Mouse (Mus musculus) retina, postnatal 1 day (tissue): ENCODE measurements at regions not wholly inside any gene's neighbourhood (a gene's known extent, or its start where the extent isn't known, plus 50 kb on each side); places are given as distances from the start of the nearest gene placed in this dataset.

ENCODE experiments used
- DNase-seq: peaks from one replicate; pipeline ENCODE4 v3.0.0-alpha.2; 2012

DNA sequence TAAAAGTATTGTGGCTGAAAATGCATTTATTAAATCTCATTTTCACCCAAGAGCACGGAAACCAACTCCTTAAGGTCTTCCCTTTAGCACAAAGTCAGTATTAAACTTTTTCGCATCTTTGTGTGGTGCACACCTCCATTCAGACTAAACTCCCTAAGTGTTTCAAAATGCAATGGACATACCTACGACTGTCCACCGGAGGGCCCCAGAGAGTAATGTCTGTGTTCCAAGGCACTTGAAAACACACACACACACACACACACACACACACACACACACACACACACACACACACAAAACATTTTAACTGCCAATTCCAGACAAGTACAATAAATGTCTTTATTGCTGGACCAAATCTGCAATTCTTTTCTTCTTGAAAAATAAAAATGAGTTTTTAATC lies 243.7 kb downstream of the Foxa2 start:
- peak; percentile 52 for DNase-seq

DNA sequence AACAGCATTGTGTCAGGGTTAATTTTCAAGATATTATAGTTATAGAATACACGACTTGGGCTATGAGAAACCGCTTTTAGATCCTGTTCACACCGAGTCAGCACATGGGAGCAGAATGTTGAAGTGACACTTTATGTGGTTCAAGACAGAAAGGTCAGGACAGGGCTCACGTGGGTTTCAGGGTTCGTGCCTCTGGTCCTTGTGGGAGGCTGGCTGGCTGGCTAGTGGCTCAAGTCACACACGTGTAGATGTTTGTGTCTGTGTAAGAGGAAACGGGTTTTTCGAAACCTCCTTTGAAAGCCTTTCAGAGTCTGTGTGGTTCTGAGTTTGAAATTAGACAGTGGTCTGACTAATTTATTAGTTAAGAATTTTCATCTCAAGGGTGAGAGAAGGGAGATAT lies 255.3 kb downstream of the Foxa2 start:
- DNase-seq: no peak

DNA sequence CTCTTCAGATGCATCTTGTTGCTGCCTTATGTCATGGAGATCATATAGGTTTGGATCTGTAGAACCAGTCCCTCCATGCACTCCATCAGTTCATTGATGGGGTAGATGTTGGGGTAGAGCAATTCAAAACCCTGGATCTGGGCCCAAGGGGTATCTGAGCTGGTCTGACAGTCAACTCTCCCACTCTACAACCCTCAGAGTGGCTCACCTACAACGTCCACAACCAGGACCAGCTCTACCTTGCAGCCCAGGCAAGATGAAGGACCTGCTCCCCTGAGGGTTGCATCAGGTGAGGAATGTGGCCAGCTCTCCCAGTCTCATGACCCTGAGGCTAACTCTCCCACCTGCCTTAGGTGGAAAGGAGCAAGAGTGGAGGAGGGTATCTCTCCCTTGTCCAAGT lies 256.9 kb downstream of the Foxa2 start:
- no peak for DNase-seq

DNA sequence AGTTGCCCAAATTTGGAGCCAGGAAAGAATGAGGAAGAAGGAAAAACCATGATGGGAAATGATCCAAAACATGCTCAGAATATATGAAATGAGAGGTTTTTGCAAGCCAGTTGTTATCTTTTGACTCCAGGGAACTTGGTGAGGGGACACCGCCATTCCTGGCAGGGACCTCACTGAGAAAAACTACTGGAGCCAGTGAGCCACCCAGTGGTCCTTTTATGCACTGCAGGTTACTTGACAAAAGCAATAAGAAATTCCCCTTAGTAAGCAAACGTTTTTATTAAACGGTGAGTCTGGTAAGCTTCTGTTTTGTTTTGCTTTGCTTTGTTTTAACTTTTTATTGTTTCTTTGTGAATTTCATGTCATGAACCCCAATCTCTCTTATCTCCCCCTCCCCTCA lies 257.5 kb downstream of the Foxa2 start:
- DNase-seq: peak; percentile 70

DNA sequence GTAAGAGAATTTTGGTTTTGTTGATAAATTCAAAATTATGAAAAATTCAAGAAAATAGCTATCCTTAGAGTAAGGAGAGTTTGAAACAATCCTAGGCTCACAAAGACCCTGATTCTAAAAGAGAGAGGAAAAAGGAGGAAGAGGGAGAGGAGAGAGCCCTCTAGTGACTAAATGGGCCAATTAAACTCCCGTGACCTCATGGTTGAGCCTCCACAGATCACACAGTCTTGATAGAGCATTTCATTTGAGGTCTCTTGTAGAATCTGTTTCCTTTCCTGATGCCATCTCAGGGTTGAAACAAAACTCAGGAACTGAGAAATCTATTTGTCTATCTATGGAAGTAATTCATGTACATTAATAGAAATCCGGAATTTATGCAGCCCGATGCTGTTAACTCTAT lies 258.8 kb downstream of the Foxa2 start:
- peak; percentile 20 for DNase-seq

DNA sequence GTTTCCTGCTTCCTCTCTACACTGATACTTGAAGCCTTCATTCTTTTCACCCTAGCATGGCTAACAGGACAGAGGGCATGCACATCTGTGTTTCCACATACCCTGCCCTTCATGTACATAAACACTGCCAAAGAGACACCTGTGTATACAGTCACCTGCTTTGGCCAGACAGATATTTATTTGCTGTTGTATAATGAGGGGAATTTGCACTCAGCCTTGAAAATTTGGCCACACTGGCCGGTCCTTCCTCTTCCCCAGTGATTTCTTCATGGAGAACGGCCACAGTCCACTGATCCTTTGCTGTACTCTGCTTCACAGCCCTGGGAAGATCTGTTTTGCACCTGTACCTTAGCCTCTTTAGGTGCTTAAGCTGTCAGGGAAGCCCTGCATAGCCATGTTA lies 264.3 kb downstream of the Foxa2 start:
- DNase-seq: no peak

DNA sequence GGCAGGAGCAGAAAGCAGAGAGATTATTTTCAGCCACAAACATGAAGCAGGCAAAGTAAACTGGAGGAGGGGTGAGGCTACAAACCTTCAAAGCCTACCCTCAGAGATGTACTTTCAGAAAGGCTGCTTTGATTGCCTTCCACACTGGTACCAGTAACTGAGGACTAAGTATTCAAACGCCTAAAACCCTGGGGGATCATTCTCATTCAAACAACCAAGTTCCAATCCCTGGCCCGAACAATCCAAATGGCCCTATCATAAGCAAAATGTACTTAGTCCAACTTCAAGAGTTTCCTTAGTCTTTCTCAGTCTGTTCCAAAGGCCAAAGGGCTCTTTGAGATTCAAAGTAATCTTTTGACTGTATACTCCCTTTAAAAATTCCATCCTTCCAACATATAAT lies 270.5 kb downstream of the Foxa2 start:
- no peak for DNase-seq

DNA sequence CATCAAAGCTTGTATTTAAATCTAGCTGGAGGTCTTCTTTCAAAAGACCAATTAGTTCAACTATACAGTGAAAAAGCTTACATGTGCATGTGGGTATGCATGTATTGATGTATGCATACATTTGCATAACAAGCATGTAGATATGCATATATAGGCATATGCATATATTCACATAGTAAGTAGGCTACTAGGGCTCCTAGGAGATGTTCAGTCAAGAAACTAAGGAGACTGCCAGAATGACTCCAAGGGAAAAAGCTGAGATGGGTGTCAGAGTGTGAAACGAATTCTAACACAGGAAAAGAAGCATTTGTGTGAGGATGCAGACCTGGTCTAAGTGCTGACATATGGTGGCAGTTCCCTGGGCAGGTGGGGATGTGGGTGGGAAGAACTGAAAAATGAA lies 274.2 kb downstream of the Foxa2 start:
- no peak for DNase-seq

DNA sequence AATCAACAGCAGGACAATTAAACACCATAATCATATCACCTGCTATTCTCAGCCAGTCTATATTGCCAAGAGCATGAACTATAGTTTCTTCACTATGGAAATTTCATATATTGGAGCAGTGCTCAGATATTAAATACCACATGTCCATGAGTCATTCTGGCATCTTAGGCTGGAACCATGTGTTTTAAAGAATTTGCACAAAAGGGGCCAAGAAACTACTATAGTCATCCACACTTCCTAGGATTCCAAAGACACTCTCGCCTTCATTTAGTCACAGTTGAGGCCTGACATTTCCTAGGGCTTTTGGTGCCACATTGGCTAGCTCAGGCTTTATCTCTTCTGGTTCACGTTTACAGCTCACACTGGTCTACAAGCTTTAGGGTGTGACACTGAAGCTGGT lies 293.7 kb downstream of the Foxa2 start:
- no peak for DNase-seq

DNA sequence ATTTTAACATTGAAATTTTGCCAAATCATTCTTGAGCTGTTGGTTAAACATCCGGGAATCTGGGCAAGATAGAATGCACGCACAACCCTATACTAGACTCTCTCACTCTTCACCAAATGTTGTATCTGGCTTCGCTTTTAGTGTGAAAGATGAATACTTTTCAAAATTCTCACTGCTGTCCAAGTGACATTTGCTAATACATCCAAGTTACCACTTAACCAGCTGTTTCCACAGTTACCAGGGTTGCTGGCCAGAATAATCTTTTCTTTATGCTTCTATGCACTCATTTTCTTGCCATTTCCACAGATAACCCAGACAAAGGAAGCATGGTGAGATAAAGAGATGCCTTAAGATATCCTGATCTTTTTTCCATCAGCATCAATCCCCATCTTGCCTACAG lies 294.9 kb downstream of the Foxa2 start:
- DNase-seq: no peak

DNA sequence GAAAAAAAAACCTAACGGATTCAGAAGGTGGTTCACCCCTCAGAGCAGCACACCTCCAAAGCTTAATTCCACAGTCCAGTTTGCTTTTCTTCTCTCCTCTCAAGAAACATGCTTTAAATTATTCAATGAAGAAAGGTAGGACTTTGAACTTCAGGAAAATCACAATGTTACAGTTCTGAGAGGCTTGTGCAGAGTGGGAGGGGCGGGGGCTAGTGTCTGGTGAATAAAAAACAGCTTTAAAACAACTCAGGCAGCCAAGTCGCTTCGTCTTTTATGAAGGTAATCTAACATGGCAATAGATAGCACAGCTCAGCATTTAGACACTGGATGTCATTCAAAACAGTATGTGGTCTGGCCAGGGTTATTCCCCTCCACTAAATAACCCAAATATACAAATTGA lies 298.8 kb downstream of the Foxa2 start:
- no peak for DNase-seq

DNA sequence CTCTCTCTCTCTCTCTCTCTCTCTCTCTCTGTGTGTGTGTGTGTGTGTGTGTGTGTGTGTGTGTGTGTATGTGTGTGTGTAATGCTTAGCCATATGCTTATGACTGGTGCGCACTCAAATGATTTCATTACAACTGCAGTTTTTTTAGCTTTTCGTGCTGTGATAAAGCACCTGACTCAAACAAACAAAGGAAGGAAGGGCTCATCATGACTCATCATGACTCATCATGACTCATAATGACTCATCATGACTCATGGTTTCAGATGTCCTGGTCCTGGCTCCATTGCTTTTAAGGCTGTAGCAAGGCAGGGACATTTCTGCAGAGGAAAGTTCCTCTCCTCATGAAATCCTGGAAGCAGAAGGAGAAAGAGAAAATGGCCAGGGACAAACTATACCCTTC lies 302.9 kb downstream of the Foxa2 start:
- no peak for DNase-seq

DNA sequence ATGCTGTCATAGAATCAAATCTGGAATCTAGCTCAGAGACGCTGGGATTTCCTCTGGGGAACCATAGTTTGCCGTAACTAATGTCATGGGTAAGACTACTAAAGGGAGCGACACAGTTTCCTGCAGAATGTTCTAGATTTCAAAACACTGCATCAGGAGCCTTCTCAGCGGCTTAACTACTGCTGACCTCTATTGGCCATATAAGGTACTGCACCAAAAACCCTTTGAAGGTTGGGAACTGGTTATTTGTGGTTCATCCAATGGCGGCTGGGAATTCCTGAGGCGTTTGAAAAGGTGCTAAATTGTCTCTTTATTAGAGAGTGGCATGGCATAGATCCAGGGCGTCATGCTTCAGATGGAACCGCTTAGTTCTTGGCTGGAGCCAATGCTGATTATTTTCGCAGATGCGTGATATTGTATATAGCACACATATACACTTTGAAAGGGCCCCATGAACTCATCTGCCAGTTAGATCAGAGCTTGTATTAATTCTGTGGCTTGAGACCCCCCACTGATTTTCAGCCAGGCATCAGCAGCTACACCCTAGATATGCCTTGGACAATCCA lies 308.4 kb downstream of the Foxa2 start:
- DNase-seq: peak; percentile 75

DNA sequence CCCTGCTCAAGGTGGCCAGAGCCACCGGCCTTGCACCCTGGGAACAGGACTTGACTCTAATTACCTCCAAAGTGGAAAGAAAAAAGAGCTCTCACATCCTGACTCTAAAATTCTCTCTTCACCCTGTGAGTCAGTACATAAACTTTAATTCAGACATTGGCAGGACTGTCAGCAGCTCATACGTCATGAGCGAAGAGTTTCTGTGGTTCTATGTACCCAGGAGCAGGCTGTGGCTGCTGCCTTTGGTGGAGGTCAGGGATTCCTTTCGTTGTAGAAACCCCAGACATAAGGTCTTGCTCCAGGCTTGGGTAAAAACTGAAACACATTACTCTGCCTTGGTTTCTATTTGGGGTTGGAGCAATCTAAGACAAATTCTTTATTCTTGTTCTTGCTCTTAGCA lies 319.4 kb downstream of the Foxa2 start:
- no peak for DNase-seq

DNA sequence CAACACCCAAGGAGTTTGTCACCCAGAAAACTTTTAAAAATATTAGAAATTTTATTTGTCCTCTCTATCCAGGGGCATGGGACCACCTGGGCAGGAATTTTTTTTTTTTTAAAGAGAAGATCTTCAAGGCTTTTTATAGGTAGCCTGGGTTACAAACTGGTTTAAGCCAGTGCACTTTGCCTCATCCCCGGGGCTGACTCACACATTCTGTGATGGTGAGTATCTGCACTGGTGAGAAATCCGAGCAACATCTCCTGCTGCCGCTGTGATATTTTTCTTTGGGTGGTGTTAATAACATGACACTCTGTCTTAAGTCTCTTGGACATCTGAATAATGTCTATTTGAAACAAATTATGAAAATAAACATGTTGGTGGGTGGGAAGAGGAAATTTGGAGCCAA lies 327.8 kb downstream of the Foxa2 start:
- no peak for DNase-seq

DNA sequence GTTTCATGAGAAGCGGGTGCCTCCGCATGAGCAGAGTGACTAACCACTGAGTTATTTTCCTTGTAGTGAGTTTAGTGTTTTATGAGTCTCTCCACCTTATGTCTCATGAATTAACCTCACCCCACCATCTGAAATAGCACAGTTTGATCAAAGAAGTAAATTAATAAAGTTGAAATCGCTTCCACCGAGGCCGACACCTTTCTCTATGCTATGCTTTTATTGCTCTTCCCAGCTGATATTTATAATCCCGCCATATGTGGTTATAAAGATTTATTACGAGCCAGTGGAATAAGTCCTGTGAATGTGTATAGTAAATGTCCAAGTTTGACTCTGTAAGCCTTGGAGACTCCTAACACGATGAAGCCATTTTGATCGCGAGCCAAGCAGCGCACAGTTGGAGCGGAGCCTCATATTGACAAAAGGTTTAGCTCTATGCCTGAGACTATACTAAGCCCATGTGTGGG lies 329.3 kb downstream of the Foxa2 start:
- DNase-seq: no peak

DNA sequence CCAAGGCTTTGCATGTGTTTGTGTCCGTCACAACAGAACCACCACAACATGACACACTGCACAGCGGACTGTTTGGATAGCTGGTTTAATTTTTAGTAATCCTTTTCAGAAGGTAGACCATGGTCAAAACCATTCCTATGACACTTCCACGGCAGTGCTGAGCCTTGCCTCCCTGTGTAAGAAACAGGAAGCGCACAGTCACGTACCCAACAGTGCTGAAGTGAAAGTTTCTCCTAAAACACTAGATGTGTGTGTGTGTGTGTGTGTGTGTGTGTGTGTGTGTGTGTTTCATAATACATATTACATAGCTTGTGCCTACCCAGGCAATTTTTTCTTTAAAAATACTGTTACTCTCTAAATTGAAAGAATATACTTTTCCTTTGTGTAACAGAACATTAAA lies 331.0 kb downstream of the Foxa2 start:
- DNase-seq: no peak

DNA sequence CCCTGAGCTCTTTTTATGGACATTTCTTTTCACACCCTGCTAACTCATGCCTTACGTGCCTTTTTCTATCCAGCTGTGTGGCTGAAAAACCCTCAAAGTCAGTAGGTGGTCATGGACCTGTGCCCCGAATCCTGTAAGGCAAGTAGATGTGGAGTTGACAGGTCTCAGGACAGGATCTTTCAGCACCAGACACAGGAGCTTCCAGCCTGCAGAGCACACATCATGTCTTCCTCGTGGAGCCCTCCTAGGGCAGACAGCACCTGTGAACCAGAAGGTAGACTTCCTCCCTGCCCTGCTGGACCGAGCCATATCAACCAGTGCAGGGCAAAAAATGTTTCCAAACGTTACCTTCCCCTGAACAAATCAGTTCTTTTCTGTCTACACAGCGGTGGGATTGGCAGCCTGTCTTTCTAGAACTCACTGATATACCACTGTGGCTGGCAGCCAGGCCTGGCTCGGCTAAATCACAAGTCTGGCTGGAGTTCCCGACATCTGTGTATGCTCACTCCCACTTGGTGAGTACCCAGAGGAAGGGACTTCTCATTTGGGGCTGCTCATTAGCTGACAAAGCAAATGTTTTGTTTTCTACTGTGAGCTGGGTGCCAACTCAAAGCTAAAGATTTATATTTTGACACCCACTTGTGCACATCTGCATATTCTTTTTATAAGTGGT lies 336.0 kb downstream of the Foxa2 start:
- no peak for DNase-seq

DNA sequence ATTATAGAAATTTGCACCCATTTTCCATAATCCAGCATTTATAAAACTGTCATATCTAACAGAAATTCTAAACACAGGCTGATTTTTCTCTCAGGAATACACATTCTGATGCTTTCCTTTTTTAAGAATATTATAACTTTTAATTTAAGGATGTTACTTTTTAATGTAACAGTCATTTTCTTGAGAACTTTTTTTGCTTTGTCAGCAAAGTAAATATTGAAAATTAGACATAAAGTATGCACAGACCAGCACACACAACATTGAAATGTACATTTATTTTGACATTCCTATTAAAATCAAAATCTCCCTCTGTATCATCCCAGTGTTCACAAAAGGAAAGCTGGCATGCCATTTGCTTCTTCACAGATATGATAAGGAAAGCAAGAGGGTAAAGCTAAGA lies 337.0 kb downstream of the Foxa2 start:
- DNase-seq: no peak

DNA sequence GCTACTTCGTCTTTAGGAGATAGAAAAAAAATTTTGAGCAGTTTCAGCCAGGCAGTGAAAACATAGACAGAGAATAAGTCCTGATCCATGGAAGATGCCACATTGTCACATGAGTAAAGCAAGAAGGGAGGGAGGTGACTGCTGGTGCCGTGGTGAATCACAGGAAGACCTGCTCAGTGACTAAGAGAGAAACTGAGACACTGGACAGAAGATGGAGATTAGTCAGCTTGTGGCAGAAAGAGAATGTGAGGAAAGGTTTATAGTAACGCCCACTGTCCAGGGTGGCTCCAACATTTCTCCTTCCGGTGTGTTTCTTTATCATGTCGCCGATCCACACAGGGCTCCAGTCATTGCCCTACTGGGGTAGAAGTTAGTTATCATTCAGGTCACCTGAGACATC lies 339.6 kb downstream of the Foxa2 start:
- DNase-seq: no peak

DNA sequence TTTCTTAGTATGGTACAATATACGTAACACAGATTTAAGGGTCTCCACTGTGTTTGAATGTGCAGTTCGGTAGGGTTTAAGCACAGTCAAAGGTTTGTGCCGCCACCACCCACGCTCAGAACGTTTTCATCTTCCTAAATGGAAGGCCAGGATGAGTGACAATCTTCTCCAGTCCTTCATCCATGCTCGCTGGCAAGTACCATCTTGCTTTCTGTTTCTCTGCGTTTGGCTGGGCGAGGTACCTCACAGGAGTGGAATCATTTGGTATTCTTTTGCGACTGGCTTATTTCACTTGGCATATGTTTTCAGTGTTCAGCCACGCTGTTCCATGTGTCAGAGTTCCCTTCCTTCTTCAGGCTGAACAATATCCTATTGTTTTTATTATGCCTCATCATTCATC lies 342.3 kb downstream of the Pax1 start:
- no peak for DNase-seq

DNA sequence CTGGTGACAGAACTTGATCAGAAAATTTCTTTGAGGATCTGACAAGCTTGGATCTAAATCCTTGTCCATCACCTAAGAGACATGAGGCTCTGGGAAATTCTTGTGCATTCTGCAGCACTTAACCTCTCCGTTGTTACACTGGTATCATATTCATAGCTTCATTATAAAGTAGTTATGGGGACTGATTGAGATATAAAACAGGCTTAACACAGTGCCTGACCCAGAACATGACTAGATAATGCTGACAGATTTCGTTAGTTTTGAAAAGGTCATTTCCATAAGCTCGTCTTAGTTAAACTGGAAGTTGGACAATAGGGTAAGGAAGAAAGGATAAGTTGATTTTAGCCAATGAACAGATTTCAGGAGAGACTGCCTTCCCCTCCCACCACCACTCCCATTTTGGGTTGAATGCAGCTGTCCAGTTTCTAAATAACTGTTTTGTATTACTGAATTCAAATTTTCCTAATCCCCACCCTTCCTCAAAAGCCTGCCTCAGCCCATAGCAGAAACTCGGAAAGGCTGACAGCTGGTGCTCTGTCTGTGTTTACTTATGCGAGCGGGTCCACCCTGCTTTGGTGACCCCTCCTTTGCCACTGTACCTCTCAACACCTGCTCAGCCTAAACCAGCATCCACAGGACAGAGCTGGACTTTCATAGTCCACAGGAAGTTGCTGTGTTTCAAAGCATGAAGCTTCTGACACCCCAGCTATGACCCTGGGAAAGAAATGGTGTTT lies 340.8 kb downstream of the Pax1 start:
- peak; percentile 30 for DNase-seq

DNA sequence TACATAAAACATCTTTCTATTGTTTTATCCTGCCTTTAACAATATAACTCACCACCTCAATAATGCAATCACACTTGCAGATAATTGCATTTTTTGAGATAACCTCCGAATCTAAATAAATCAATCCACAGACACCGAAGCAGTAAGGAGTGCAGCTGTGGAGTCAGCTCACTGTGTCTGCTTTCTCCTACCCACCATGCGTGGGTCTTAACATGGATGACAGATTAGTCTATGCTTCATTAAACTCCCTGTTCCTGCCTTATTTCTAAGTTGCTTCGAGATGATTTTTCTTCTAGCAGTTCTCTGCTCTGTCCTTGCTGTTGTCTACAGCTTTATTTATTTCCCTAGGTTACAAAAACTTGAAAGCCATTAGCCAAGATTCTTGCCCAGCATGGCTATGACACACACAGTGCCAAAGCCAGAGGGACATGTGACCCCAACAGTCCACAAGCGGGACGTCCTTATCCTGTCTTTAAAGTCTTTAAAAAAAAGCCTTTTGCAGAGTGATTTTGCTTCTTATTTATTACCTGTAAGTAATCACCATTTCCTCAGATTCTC lies 337.9 kb downstream of the Pax1 start:
- DNase-seq: no peak

DNA sequence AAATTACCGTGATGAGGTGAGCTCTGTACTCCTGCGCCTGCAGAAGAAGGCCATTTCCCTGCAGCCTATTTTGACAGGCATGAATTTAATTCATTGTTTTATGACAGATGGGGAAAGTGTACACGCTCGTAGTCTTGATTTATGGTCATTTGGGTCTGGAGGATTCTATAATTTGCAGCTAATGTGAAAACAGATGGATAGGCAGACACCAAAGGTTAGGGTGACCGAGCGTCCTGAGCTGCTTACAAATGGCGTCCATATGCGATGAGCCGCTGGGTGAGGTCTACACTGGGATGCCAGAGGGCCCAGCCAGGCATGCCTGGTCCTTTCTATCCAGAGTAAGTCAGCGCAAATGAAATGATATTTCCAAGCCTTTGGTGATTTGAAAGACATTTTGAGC lies 330.2 kb downstream of the Pax1 start:
- no peak for DNase-seq
